Mouse (Mus musculus): ENCODE measurements around the gene Plch2. TPM values are rescaled to one million over a fixed set of nuclear protein-coding genes. Genes with fewer than 3 reads are reported as not detected.
A peak's percentile ranks its signal among the peaks of the same experiment; 100 is the strongest.

The Plch2 gene
- polyA plus RNA-seq, 1 experiment from 2014 or later, result 27.4 TPM

DNA sequence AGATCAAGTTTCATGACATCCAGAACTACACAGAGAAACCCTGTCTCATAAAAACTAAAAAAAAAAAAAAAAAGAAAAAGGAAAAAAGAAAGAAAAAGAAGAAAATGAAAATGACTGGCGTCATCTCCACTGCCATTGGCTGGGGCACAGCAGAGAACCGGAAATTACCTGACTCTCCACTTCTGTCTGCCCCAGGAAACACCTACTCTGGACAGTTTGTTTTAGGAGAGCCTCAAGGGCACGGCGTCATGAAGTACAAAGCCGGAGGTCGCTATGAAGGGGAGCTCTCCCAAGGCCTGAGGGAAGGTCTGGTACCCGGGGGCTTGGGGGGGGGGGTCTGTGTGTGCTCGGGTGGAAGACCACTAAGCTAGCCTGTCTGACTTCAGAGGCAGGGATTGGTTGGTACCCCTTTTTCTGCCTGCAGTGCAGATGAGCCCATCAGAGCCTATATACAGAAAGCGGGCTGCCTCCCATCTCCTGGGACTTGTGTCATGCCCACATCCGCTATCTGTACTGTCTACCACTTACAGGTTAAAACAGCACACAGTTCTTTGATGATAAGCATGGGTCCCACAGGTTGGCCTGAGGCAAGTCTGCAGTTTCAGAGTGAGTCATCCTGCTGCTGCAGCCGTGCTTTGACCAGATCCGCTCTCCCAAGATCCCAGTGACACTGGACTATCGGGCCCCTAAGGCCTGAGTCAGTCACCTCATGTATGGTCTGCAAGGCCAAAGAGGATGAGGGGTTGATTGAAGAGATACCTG, 34.3 kb upstream of the Plch2 start:
- no peak for ATAC-seq (ENCODE audit: insufficient read depth, low FRiP score)

DNA sequence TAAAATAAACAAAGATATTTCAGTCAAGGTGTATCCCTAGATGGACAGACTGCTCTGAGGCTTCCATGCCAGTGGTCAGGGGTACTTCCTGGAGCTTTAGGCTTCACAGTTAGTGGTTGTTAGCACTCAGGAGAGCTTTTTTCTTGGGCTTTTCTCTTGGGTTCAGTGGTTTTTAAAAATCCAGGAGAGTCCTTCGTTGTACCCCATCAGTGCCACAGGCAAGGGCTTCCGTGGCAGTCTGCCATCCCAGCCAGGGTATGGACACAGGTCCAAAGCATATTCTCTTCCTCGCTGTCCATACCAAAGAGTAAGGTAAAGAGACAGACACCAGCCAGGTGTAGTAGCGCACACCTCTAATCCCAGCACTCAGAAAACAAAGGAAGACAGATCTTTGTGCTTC, 33.6 kb upstream of the Plch2 start:
- ATAC-seq (ENCODE audit: insufficient read depth, low FRiP score), result no peak
- Histone ChIP-seq H3K4me2 (ENCODE audit: low read depth, low read length) (no peak overlapping the region), H3K9ac (ENCODE audit: low read length) (no peak overlapping the region), H3K27me3 (ENCODE audit: control insufficient read depth, insufficient read depth, low read length) (no peaks in the 10 kb centered on the region), H3K4me3 (replicated peaks; ENCODE audit: low read length) (no peak overlapping the region), H3K27ac (ENCODE audit: low read length) (no peak overlapping the region), H3K36me3 (ENCODE audit: control insufficient read depth, insufficient read depth, low read length) (no peaks in the 10 kb centered on the region), H3K9me3 (replicated peaks; ENCODE audit: control insufficient read depth, low read length) (no peaks in the 10 kb centered on the region), H3K4me1 (ENCODE audit: control insufficient read depth, insufficient read depth, low read length) (peaks cover 6% of the 10 kb centered on the region)
- WGBS, result 90% methylated on average over 4 of the region's 4 CpGs

More for the DNA sequence above, 34.3 kb upstream of the Plch2 start:
- Histone ChIP-seq H3K4me1 (ENCODE audit: control insufficient read depth, insufficient read depth, low read length) (peaks cover 8% of the 10 kb centered on the region), H3K4me3 (replicated peaks; ENCODE audit: low read length) (no peak overlapping the region), H3K9me3 (replicated peaks; ENCODE audit: control insufficient read depth, low read length) (no peaks in the 10 kb centered on the region), H3K9ac (ENCODE audit: low read length) (no peak overlapping the region), H3K27ac (ENCODE audit: low read length) (no peak overlapping the region), H3K4me2 (ENCODE audit: low read depth, low read length) (no peak overlapping the region), H3K36me3 (ENCODE audit: control insufficient read depth, insufficient read depth, low read length) (no peaks in the 10 kb centered on the region), H3K27me3 (ENCODE audit: control insufficient read depth, insufficient read depth, low read length) (no peaks in the 10 kb centered on the region)
- 88% methylated on average over 13 of the region's 13 CpGs for WGBS

DNA sequence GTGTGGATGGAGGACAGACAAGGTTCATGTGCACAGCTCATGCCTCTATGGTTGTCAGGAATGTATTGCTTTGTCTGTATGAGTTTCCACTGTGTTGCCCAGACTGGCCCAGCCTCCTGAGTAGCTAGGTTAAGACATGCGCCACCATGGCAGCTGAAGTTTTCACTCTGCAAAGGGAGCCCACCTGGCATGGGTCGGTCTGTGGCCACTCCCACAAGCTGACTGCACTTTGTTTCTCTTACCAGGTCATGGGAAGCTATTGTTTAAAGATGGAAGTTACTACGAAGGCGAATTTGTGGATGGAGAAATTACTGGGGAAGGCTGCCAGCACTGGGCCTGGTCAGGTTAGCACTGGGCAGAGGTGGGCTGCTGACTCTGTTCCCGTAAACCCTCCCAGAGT, 32.7 kb upstream of the Plch2 start:
- no peak overlapping the region for H3K4me2 ChIP-seq (ENCODE audit: low read depth, low read length)
- no peak for ATAC-seq (ENCODE audit: insufficient read depth, low FRiP score)
- WGBS, result 91% methylated on average over 5 of the region's 5 CpGs
- no peak overlapping the region for H3K9ac ChIP-seq (ENCODE audit: low read length)
- no peak overlapping the region for H3K27ac ChIP-seq (ENCODE audit: low read length)
- H3K27me3 ChIP-seq (ENCODE audit: control insufficient read depth, insufficient read depth, low read length), result no peaks in the 10 kb centered on the region
- H3K4me1 ChIP-seq (ENCODE audit: control insufficient read depth, insufficient read depth, low read length), result peaks cover 14% of the 10 kb centered on the region
- H3K36me3 ChIP-seq (ENCODE audit: control insufficient read depth, insufficient read depth, low read length), result no peaks in the 10 kb centered on the region
- no peak overlapping the region for H3K4me3 ChIP-seq (replicated peaks; ENCODE audit: low read length)
- H3K9me3 ChIP-seq (replicated peaks; ENCODE audit: control insufficient read depth, low read length), result no peaks in the 10 kb centered on the region

DNA sequence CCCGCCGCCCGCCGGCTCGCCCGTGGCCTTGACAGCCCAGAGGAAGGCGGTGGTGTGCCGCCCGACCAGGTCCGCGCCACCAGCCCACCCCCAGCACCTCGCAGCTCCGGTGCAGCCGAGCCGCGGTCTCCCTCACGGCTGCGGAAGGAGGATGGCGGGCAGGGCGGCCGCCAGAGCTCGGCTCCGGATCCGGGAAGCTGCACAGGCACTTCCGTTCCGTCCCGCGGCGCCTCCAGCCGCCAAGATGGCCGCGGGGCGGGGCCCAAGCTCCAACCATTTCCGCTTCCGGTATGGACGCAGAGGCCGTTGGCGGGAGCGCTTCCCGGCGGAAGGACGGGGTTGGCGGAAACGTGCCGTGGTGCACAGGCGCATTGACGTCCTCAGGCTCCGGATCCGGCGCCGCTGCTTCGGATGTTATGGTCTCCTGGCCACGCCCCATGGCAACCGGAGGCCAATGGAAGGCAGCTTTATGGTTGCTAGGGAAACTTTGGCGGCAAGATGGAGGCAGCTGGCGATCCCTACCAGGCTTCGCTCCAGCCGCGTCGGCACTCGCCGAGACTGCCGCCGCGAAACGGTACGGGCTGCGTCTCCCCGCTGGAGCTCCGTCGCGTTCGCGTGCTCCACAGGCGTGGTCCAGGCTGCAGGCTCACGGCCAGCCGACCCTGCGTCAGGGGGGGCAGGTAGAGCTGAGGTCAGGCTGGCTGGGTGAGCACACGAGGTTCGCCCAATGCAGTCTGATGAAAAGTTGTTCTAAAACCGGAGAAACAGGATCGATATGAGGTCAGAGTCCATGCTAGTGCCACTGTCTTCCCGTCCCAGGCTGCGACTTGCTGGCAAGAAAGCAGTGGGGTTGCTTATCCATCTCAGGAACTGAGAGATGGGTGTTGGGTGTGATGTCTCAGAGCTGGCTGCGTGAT, 29.8 kb upstream of the Plch2 start, which contains the start of the genes Rer1 and Morn1:
Gene Rer1 (minus strand): TSS at position 275 of the 917 bp plus-strand sequence.
Gene Morn1 (plus strand): TSS at position 470 of the 917 bp plus-strand sequence.
- peak; percentile 98 for ATAC-seq (ENCODE audit: insufficient read depth, low FRiP score)
- Histone ChIP-seq H3K27me3 (ENCODE audit: control insufficient read depth, insufficient read depth, low read length) (no peaks in the 10 kb centered on the region), H3K4me2 (ENCODE audit: low read depth, low read length) (peak within 1 kb of the TSS; percentile 97), H3K27ac (ENCODE audit: low read length) (peak within 1 kb of the TSS; percentile 94), H3K9ac (ENCODE audit: low read length) (peak within 1 kb of the TSS; percentile 91), H3K4me1 (ENCODE audit: control insufficient read depth, insufficient read depth, low read length) (peaks cover 22% of the 10 kb centered on the region), H3K9me3 (replicated peaks; ENCODE audit: control insufficient read depth, low read length) (no peaks in the 10 kb centered on the region), H3K4me3 (replicated peaks; ENCODE audit: low read length) (peak within 1 kb of the TSS; percentile 79), H3K36me3 (ENCODE audit: control insufficient read depth, insufficient read depth, low read length) (peaks cover 10% of the 10 kb centered on the region; the same call in 1 of the 2 replicates)
- WGBS, result under 1% methylated on average over 85 of the region's 85 CpGs

DNA sequence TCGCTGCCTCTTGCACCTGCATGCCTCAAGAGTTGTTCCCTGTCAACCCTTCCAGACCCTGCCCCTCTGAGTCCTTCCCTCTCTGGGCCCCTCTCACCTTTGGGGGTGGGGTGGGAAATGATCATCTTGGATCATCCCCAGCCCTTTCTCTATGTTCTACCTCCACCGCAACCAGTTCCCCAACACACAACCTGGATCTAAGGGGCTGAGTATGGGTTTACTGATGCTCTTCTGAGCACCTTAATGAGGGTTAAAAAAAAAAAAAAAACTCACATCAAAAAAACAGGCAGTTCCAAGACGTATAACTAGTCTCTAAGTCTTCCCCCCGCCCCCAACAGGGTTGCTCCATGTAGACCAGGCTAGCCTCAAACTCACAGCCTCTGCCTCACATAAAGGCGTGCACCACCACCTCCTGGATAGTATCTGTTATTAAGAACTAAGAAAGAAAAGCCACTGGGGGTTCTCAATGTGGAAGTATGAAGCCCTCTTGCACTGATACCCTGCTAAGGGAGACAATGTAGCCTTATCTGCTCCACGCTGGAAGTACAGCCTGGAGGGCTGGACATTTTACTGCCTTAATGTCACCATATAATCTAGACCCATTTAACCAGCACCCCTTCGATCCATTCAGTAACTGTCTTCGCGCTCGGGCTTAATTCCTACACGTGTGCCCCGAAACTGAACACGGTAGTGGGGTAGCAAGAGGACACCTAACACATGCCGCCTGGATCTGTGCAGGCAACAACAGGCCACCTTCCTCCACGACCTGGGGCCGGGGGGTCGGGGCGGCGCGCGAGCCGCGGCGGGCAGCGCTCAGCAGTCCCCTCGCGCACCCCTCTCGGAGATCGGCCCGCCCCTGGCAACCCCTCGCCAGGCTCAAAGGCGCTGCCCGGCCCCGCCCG, 28.9 kb upstream of the Plch2 start:
- 4% methylated on average over 35 of the region's 35 CpGs for WGBS

DNA sequence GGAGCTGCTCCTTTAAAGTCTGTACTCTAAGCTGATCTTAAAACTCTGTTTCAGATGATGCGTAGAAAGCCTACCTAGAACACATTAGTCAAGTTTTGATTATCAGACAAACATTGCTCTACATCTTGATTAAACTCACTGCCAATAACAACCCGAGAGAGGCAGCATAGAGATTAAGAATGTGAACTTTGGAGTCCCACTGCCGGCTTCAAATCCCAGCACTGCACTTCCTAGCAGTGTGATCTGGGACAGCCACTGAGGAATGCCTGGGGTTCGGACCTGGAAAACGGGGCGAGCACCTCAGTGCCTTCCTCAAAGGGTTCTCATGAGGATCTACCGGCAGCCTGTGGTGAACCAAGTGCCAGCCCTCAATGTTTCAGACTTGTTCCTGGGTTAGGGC, 27.8 kb upstream of the Plch2 start:
- peak overlapping the region; percentile 79 for H3K4me3 ChIP-seq (replicated peaks; ENCODE audit: low read length)
- no peak for ATAC-seq (ENCODE audit: insufficient read depth, low FRiP score)
- H3K27ac ChIP-seq (ENCODE audit: low read length), result no peak overlapping the region

More for the DNA sequence above, 28.9 kb upstream of the Plch2 start:
- peaks cover 22% of the 10 kb centered on the region for H3K4me1 ChIP-seq (ENCODE audit: control insufficient read depth, insufficient read depth, low read length)
- H3K9me3 ChIP-seq (replicated peaks; ENCODE audit: control insufficient read depth, low read length), result no peaks in the 10 kb centered on the region
- H3K9ac ChIP-seq (ENCODE audit: low read length), result peak overlapping the region; percentile 91
- no peak for ATAC-seq (ENCODE audit: insufficient read depth, low FRiP score)
- H3K4me3 ChIP-seq (replicated peaks; ENCODE audit: low read length), result peak overlapping the region; percentile 79
- peak overlapping the region; percentile 94 for H3K27ac ChIP-seq (ENCODE audit: low read length)
- peak overlapping the region; percentile 94 for H3K4me2 ChIP-seq (ENCODE audit: low read depth, low read length)
- H3K36me3 ChIP-seq (ENCODE audit: control insufficient read depth, insufficient read depth, low read length), result peaks cover 17% of the 10 kb centered on the region; the same call in 1 of the 2 replicates
- no peaks in the 10 kb centered on the region for H3K27me3 ChIP-seq (ENCODE audit: control insufficient read depth, insufficient read depth, low read length)

DNA sequence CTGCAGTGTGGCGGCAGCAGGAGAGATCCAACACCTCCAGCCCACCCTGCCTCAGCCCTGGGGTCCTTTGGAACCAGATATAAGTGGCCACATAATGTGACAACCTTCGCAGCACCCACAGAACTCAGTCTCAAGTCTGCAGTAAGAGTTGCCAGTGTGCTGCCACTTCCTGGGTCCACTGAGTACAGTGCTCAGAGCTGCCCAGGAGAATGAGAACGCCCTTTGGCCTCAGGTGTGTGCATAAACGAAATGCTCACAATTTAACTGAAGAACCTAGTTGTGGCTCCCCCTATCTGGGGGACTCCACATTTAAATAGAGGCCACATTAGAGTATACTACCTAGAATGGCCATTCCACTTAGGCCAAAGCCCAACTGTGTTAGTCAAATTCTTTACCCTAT, 27.0 kb upstream of the Plch2 start:
- H3K4me3 ChIP-seq (replicated peaks; ENCODE audit: low read length), result no peak overlapping the region
- peak overlapping the region; percentile 13; the same call in 1 of the 2 replicates for H3K9ac ChIP-seq (ENCODE audit: low read length)
- H3K27ac ChIP-seq (ENCODE audit: low read length), result no peak overlapping the region

More for the DNA sequence above, 27.8 kb upstream of the Plch2 start:
- H3K27me3 ChIP-seq (ENCODE audit: control insufficient read depth, insufficient read depth, low read length), result no peaks in the 10 kb centered on the region
- peak overlapping the region; percentile 91 for H3K9ac ChIP-seq (ENCODE audit: low read length)
- H3K4me1 ChIP-seq (ENCODE audit: control insufficient read depth, insufficient read depth, low read length), result peaks cover 27% of the 10 kb centered on the region
- 71% methylated on average over 7 of the region's 7 CpGs for WGBS
- peak overlapping the region; percentile 94 for H3K4me2 ChIP-seq (ENCODE audit: low read depth, low read length)
- H3K36me3 ChIP-seq (ENCODE audit: control insufficient read depth, insufficient read depth, low read length), result peaks cover 18% of the 10 kb centered on the region; the same call in 1 of the 2 replicates
- H3K9me3 ChIP-seq (replicated peaks; ENCODE audit: control insufficient read depth, low read length), result no peaks in the 10 kb centered on the region

DNA sequence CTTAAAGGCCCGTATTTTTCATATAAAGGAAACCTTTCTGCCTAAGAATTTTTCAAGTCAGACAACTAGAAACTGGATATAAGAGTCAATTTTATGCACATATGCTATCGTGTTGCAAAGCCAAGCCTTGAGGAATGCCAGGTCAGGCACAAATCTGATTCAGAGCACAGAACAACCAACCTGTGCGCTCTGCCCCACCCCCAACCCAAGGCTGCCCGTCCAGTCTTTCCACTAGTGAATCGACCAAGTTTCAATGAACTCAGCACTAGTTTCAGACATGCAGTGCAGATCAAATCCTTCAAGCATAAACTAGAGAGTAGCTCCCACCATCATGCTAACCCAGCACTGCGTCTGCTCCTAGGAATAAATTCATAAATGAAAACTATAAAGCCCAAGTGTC, 23.1 kb upstream of the Plch2 start:
- H3K4me2 ChIP-seq (ENCODE audit: low read depth, low read length), result no peak overlapping the region
- 74% methylated on average over 6 of the region's 6 CpGs for whole genome bisulfite sequencing
- no peak for ATAC-seq (ENCODE audit: insufficient read depth, low FRiP score)
- no peaks in the 10 kb centered on the region for H3K27me3 ChIP-seq (ENCODE audit: control insufficient read depth, insufficient read depth, low read length)
- no peak overlapping the region for H3K9ac ChIP-seq (ENCODE audit: low read length)
- peaks cover 40% of the 10 kb centered on the region for H3K36me3 ChIP-seq (ENCODE audit: control insufficient read depth, insufficient read depth, low read length)
- H3K9me3 ChIP-seq (replicated peaks; ENCODE audit: control insufficient read depth, low read length), result no peaks in the 10 kb centered on the region
- H3K27ac ChIP-seq (ENCODE audit: low read length), result peak overlapping the region; percentile 66
- no peak overlapping the region for H3K4me3 ChIP-seq (replicated peaks; ENCODE audit: low read length)
- H3K4me1 ChIP-seq (ENCODE audit: control insufficient read depth, insufficient read depth, low read length), result peaks cover 17% of the 10 kb centered on the region

More for the DNA sequence above, 27.0 kb upstream of the Plch2 start:
- ATAC-seq (ENCODE audit: insufficient read depth, low FRiP score), result no peak
- whole genome bisulfite sequencing, result 82% methylated on average over 4 of the region's 4 CpGs
- Histone ChIP-seq H3K4me1 (ENCODE audit: control insufficient read depth, insufficient read depth, low read length) (peaks cover 27% of the 10 kb centered on the region), H3K4me2 (ENCODE audit: low read depth, low read length) (no peak overlapping the region), H3K9me3 (replicated peaks; ENCODE audit: control insufficient read depth, low read length) (no peaks in the 10 kb centered on the region), H3K36me3 (ENCODE audit: control insufficient read depth, insufficient read depth, low read length) (peaks cover 19% of the 10 kb centered on the region), H3K27me3 (ENCODE audit: control insufficient read depth, insufficient read depth, low read length) (no peaks in the 10 kb centered on the region)

Measured in stomach, embryonic 16.5 days (tissue).